Mouse (Mus musculus) liver, embryonic 14.5 days (tissue): ENCODE results near the gene Ino80.

Experiments used
- CTCF ChIP-seq: IDR thresholded peaks from 2 replicates; pipeline ENCODE4 v1.5.1; 2016; ENCODE audit warnings: antibody characterized with exemption, low read depth, control low read depth
- EP300 ChIP-seq: IDR thresholded peaks from 2 replicates; pipeline ENCODE4 v1.6.1; 2016; ENCODE audit warnings: antibody characterized with exemption, low read depth

DNA sequence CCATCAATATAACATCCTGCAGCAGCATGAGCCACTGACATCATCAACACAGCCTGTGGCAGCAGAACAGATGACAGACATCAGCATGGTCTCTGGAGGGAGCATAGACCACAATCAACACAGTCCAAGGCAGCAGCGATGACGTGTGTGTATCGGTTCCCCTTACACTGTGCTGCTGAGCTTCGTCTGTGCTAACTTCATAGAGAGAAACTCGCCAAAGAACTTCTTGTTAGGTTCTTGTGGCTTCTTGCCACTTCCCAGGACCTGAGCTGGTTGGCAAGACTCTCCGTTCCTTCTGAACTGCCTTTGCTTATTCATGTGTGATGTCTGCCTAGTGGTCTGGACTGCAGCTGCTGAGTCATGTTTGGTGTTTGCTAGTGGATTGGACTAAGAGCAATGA is 119.2 kb downstream of the Ino80 start:
- TF ChIP-seq EP300 (no peak), CTCF (no peak)
